Mouse (Mus musculus) heart, postnatal 36 days (tissue): Measurements from ENCODE around the gene Ccdc85c. TPM values are rescaled to one million over a fixed set of nuclear protein-coding genes. Genes with fewer than 3 reads are reported as not detected.

Source experiments
- DNase-seq, 2 experiments: peaks; one replicate each; pipeline ENCODE4 v3.0.0; 2021 to 2022
- intact Hi-C: fragments of 180-260 bp; cut with DNase I; formaldehyde crosslinking; loops from one replicate; pipeline ENCODE4 v1.15.1; 2025
- total RNA-seq, 2 experiments: library from RNA; stranded (reverse); gene quantifications; 2 replicates each; pipeline ENCODE4 v1.2.3; 2021

Ccdc85c gene
- total RNA-seq, result 10 to 100 TPM; 33.6 to 38.9 TPM

GRCm38 (mm10) chr12:108274661-108275507 lies at the start of gene Ccdc85c:
Gene Ccdc85c, minus strand, starts transcription at chr12:108275425.
- no peak for DNase-seq
- intact Hi-C loops, result loop anchor here (2.0 kb wide), 1 partner anchor 40 kb away; no protein-coding TSS in a partner anchor

GRCm38 (mm10) chr12:108320096-108320495 lies 44.9 kb upstream of the Ccdc85c start:
- DNase-seq, result no peak
- intact Hi-C loops, result no loop called here

DNA sequence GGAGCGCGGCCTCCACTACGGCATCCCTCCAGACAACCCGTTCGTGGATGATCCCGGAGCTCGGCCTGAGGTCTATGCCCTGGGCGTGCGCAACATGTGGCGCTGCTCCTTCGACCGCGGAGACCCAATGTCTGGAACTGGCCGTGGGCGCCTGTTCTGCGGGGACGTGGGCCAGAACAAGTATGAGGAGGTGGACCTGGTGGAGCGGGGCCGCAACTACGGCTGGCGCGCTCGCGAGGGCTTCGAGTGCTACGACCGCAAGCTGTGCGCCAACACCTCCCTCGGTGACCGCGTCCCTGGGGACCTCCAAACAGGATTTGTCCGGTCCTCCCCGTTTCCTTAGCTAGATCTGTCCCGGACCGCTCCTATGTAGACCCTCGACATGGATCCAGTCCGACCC lies 43.3 kb upstream of the Ccdc85c start:
- intact Hi-C loops, result no loop called here

DNA sequence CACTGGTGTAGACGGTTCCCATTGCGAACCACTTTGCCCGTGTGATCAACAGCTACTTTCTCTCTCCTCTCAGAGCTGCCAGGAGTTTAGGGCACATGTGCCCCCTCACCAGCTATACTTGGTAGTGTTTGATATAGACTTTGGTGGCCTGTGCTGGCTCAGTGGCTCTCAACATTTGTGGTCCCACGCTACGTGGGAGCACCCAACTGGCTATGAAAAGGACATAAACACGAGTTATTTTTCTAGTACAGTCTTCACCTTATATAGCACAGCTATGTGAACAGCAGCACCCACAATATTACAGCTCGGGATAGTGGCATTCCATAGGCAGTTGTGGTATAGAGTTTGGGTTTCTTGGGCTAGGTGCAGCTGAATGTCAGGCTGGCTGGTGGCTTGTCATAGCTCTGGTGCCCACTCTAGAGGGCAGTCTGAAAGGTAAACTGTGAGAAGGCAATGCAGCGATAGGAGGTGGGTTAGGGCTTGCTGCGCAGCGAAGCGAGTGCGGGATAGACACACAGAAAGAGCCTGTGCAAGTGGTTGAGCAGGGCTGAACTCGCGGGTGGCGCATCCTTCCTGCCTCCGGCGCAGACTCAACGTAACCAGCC lies 42.7 kb upstream of the Ccdc85c start:
- intact Hi-C loops, result no loop called here
- no peak for DNase-seq

More for the DNA sequence above, 43.3 kb upstream of the Ccdc85c start:
- no peak for DNase-seq

- no peak for DNase-seq
- intact Hi-C loops, result no loop called here
Observed at GRCm38 (mm10) chr12:108317201-108317738, 42.0 kb upstream of the Ccdc85c start.

GRCm38 (mm10) chr12:108316655-108317054 lies 41.4 kb upstream of the Ccdc85c start:
- intact Hi-C loops, result no loop called here

DNA sequence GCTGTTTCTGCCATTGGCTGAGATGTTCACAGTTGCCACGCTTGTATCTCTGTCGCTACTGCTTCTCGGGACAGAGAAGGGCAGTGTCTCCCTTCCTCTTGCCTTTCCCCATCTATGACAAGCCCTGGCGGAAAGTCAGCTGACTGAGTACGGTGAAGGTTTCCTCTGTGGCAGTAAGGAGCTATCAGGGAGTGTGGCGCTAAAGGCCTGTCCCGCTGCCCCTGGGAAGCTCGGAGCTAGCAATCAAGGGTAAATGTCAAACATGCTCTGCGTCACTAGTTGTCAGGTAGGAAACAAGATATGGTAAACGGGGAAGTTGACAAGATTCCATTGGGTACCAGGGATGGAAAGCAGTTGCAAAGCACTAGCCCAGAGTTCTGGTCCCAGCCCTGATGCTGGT lies 40.6 kb upstream of the Ccdc85c start:
- DNase-seq, result no peak
- intact Hi-C loops, result no loop called here

More at GRCm38 (mm10) chr12:108316655-108317054, 41.4 kb upstream of the Ccdc85c start:
- no peak for DNase-seq

DNA sequence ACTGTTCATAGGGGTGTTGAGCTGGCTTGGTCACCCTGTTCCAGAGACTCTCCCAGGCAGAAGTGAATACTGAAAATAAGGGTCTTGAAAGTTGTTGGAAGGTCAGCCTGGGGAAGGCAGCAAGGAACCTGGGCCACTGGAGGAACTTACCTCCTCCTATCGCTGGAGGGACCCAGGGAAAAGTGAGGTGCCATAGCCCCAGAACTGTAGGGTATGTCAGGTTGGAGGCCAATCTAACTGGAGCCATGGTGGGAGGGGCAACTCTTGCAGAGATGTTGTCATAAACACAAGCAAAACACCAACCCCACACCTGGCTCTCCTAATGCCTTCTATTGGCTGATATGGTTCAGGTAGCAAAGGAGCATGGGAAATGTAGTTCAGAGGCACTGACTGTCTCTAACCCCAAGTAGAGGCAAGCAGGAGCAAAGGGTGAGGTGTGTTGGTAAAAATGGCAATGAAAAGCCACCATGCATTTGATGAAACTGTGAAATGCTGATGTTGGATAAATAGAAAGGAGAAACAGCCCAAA lies 38.1 kb upstream of the Ccdc85c start:
- no peak for DNase-seq
- intact Hi-C loops, result no loop called here

GRCm38 (mm10) chr12:108312432-108312851 lies 37.2 kb upstream of the Ccdc85c start:
- DNase-seq, result no peak
- intact Hi-C loops, result no loop called here

GRCm38 (mm10) chr12:108311741-108312290 lies 36.6 kb upstream of the Ccdc85c start:
- intact Hi-C loops, result no loop called here
- no peak for DNase-seq

- intact Hi-C loops, result no loop called here
- DNase-seq, result no peak
Observed at GRCm38 (mm10) chr12:108310456-108311027, 35.3 kb upstream of the Ccdc85c start.

GRCm38 (mm10) chr12:108310041-108310440 lies 34.8 kb upstream of the Ccdc85c start:
- intact Hi-C loops, result no loop called here
- no peak for DNase-seq

GRCm38 (mm10) chr12:108309116-108309794 lies 34.0 kb upstream of the Ccdc85c start:
- intact Hi-C loops, result no loop called here
- peak; percentile 47 to 66 for DNase-seq

- DNase-seq, result peak; percentile 58 to 73
Observed at GRCm38 (mm10) chr12:108308363-108308856, 33.2 kb upstream of the Ccdc85c start.

GRCm38 (mm10) chr12:108307553-108307952 lies 32.3 kb upstream of the Ccdc85c start:
- DNase-seq, result peak; percentile 65 to 69

More at GRCm38 (mm10) chr12:108308363-108308856, 33.2 kb upstream of the Ccdc85c start:
- intact Hi-C loops, result no loop called here

GRCm38 (mm10) chr12:108305812-108306794 lies 30.9 kb upstream of the Ccdc85c start, which contains the start of gene Hhipl1:
Gene Hhipl1, plus strand, starts transcription at chr12:108306270.
- DNase-seq, result peak; percentile 65 to 71
- intact Hi-C loops, result no loop called here

More at GRCm38 (mm10) chr12:108307553-108307952, 32.3 kb upstream of the Ccdc85c start:
- intact Hi-C loops, result no loop called here

DNA sequence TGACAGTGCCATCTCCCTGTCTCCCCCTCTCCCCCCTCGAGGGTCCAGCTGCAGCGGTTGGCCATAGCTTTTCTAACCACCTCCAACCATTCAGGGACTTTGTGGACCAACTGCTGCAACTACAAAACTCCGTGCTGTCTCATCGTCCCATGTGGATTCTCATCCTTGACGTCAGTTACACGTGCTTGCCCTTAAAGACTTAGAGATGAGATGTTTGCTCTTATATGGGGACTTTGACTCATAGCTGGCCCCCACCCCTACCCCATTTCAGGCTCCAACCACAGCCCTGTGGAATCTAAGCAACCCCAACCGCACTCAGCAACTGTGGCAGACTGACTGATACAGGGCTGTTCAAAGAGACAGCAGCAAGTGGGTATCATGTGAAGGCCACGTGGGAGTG lies 29.9 kb upstream of the Ccdc85c start:
- intact Hi-C loops, result no loop called here
- no peak for DNase-seq

- no peak for DNase-seq
- intact Hi-C loops, result no loop called here
Observed at GRCm38 (mm10) chr12:108303778-108304365, 28.6 kb upstream of the Ccdc85c start.
